Mouse (Mus musculus) frontal cortex, postnatal 14 days (tissue): ENCODE measurements at regions not wholly inside any gene's neighbourhood (a gene's known extent, or its start where the extent isn't known, plus 50 kb on each side); places are given as distances from the start of the nearest gene placed in this dataset.

Experiments used
- DNase-seq, 2 experiments: peaks; one replicate each; pipeline ENCODE4 v3.0.0; 2022; ENCODE audit warnings: low spot score in 2 of 2

- no peak for DNase-seq
Measured at GRCm38 (mm10) chr13:78405071-78405470, 205.5 kb upstream of the Nr2f1 start.

GRCm38 (mm10) chr13:78383761-78384160 is 184.2 kb upstream of the Nr2f1 start:
- DNase-seq: no peak

GRCm38 (mm10) chr13:78361236-78361635 is 161.7 kb upstream of the Nr2f1 start:
- no peak for DNase-seq

GRCm38 (mm10) chr13:78348830-78349229 is 149.3 kb upstream of the Nr2f1 start:
- DNase-seq: no peak

GRCm38 (mm10) chr13:78324443-78325206 is 125.1 kb upstream of the Nr2f1 start:
- DNase-seq: no peak

GRCm38 (mm10) chr13:78323183-78323582 is 123.6 kb upstream of the Nr2f1 start:
- no peak for DNase-seq

- no peak for DNase-seq
Measured at GRCm38 (mm10) chr13:78318434-78318833, 118.9 kb upstream of the Nr2f1 start.

GRCm38 (mm10) chr13:78310837-78311236 is 111.3 kb upstream of the Nr2f1 start:
- no peak for DNase-seq
